15 mouse cellular contexts compared by ENCODE assay signal in the genomic region with DNA sequence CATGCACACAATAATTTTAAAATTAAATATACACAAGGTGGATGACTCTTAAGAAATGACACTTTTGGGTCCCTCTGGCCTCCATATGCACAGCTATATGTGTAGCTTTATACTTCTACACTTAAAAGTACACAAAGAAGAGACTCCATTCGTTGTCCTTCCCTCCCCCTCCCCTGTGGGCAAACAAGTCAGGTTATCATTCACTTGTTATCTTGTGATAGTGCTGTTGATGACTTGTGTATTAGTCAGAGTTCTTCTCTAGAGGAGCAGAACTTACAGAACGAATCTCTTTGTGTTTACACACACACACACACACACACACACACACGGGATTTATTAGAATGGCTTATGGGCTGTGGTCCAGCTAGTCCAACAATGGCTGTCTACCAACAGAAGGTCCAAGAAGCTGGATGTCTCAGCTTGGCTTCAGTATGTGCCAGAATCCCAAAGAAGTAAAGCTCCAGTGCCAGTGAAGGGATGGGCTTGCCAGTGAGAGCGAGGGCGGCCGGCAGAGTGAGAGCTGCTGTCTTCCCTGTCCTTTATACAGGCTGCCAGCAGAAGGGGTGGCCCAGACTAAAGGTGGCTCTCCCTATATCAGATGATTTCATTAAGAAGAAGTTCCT. TPM values are rescaled to one million over a fixed set of nuclear protein-coding genes. Genes with fewer than 3 reads are reported as not detected.
DNase-seq lines count a peak whose midpoint lies in the region; ATAC-seq lines count a peak whose summit lies in the region.
"Had no signal": no experiment of that assay in that cellular context is flagged by ENCODE, and none has a peak within 500 bp of the region (broad histone marks: within the 10 kb centered on the region; RNA-seq: fewer than 3 reads in every experiment).

No protein-coding gene starts in this region.

- H3K36me3 ChIP-seq in hindbrain, embryonic 16.5 days (ENCODE audit: control insufficient read depth, insufficient read depth, low read length) = no peaks in the 10 kb centered on the region
- H3K36me3 ChIP-seq in hindbrain, embryonic 12.5 days = no peaks in the 10 kb centered on the region

- no peaks in the 10 kb centered on the region for H3K9me3 ChIP-seq in hindbrain, embryonic 16.5 days (ENCODE audit: control insufficient read depth, low read length)
- no peaks in the 10 kb centered on the region for H3K9me3 ChIP-seq in hindbrain, embryonic 12.5 days (replicated peaks)
- H3K9me3 ChIP-seq: hindbrain, embryonic 10.5 days had no signal

- peaks cover 21% of the 10 kb centered on the region for H3K4me1 ChIP-seq in hindbrain, embryonic 16.5 days (ENCODE audit: control insufficient read depth, insufficient read depth, low read depth, low read length)
- peaks cover 21% of the 10 kb centered on the region for H3K4me1 ChIP-seq in hindbrain, embryonic 12.5 days

- DNase-seq in right cerebral cortex, adult 18-20 months = peak; percentile 30
- DNase-seq in right cerebral cortex, adult 2 months (ENCODE audit: low spot score in 2 of 2) = no peak
- DNase-seq in cerebellum, adult 9-11 months = peak; percentile 79
- no peak for DNase-seq in heart, adult 9 months (ENCODE audit: low spot score in 2 of 2)
- DNase-seq in spleen, postnatal 36 days (ENCODE audit: low spot score in 2 of 2) = no peak
- DNase-seq in T-cell, adult 2 months (ENCODE audit: low spot score) = no peak
- DNase-seq: liver; thymus, postnatal 36 days had no signal

- no peak overlapping the region for H3K9ac ChIP-seq in hindbrain, embryonic 16.5 days (ENCODE audit: low read depth, low read length)
- H3K9ac ChIP-seq in hindbrain, embryonic 12.5 days = no peak overlapping the region

- H3K27me3 ChIP-seq in hindbrain, embryonic 16.5 days (replicated peaks; ENCODE audit: control insufficient read depth, insufficient read depth, low read length) = no peaks in the 10 kb centered on the region
- no peaks in the 10 kb centered on the region for H3K27me3 ChIP-seq in hindbrain, embryonic 12.5 days

- H3K4me3 ChIP-seq in hindbrain, embryonic 16.5 days (ENCODE audit: low read length) = no peak overlapping the region
- no peak overlapping the region for H3K4me3 ChIP-seq in hindbrain, embryonic 12.5 days
- H3K4me3 ChIP-seq: hindbrain, embryonic 10.5 days had no signal

- WGBS in hindbrain, embryonic 16.5 days = 48% methylated on average over 6 of the region's 6 CpGs
- WGBS in hindbrain, embryonic 12.5 days = 82% methylated on average over 6 of the region's 6 CpGs

- peak; percentile 10; the same call in 1 of the 2 replicates for ATAC-seq in hindbrain, embryonic 16.5 days
- no peak for ATAC-seq in hindbrain, embryonic 12.5 days (ENCODE audit: low FRiP score)

- H3K4me2 ChIP-seq in hindbrain, embryonic 16.5 days (ENCODE audit: low read length) = no peak overlapping the region
- H3K4me2 ChIP-seq in hindbrain, embryonic 12.5 days (replicated peaks) = no peak overlapping the region
- H3K4me2 ChIP-seq: heart, embryonic 11.5 days had no signal

- H3K27ac ChIP-seq in hindbrain, embryonic 16.5 days (ENCODE audit: low read depth, low read length) = no peak overlapping the region
- no peak overlapping the region for H3K27ac ChIP-seq in hindbrain, embryonic 12.5 days
- H3K27ac ChIP-seq: hindbrain, embryonic 10.5 days; macrophage had no signal

RNA-seq across cellular contexts. Expression of a gene that starts 4.8 kb away (rescaled TPM):
- polyA plus RNA-seq in hindbrain, embryonic 16.5 days (2015; fragmentation: Nextera tagmentation; extraction: Ambion mirVana) = 134 and 144 TPM in 2 replicates
- polyA plus RNA-seq in hindbrain, embryonic 12.5 days (2016; fragmentation: Nextera tagmentation; extraction: Ambion mirVana) = 129 and 138 TPM in 2 replicates

RNA-seq across cellular contexts. Expression of a gene that starts 30.4 kb away (rescaled TPM):
- polyA plus RNA-seq in hindbrain, embryonic 16.5 days (2015; fragmentation: Nextera tagmentation; extraction: Ambion mirVana) = 15.2 and 15.4 TPM in 2 replicates
- polyA plus RNA-seq in hindbrain, embryonic 12.5 days (2016; fragmentation: Nextera tagmentation; extraction: Ambion mirVana) = 12.3 and 12.4 TPM in 2 replicates

RNA-seq across cellular contexts. Expression of a gene that starts 30.7 kb away (rescaled TPM):
- 104 and 105 TPM in 2 replicates for polyA plus RNA-seq in hindbrain, embryonic 16.5 days (2015; fragmentation: Nextera tagmentation; extraction: Ambion mirVana)
- polyA plus RNA-seq in hindbrain, embryonic 12.5 days (2016; fragmentation: Nextera tagmentation; extraction: Ambion mirVana) = 107 and 115 TPM in 2 replicates

RNA-seq across cellular contexts. Expression of a gene that starts 48.6 kb away (rescaled TPM):
- polyA plus RNA-seq in hindbrain, embryonic 16.5 days (2015; fragmentation: Nextera tagmentation; extraction: Ambion mirVana) = 0.12 and 0.28 TPM in 2 replicates
- polyA plus RNA-seq in hindbrain, embryonic 12.5 days (2016; fragmentation: Nextera tagmentation; extraction: Ambion mirVana) = not detected in 2 replicates
- polyA plus RNA-seq: embryonic facial prominence, embryonic 14.5 days; heart, embryonic 11.5 days; hindbrain, embryonic 10.5 days; large intestine, adult 2 months; macrophage had no signal

RNA-seq across cellular contexts. Expression of a gene that starts 49.8 kb away (rescaled TPM):
- polyA plus RNA-seq in hindbrain, embryonic 16.5 days (2015; fragmentation: Nextera tagmentation; extraction: Ambion mirVana) = 0.30 and 0.59 TPM in 2 replicates
- 0.35 TPM in 1 of 2 replicates, not detected in the other for polyA plus RNA-seq in hindbrain, embryonic 12.5 days (2016; fragmentation: Nextera tagmentation; extraction: Ambion mirVana)
- polyA plus RNA-seq: embryonic facial prominence, embryonic 14.5 days; heart, embryonic 11.5 days; large intestine, adult 2 months; macrophage had no signal

Comparison
In these comparisons a context has a peak if more than half of its experiments do, and no peak if none do; other contexts are left out.
1. DNase-seq: peak in right cerebral cortex, adult 18-20 months (single experiment) and cerebellum, adult 9-11 months (single experiment); none in right cerebral cortex, adult 2 months (0 of 2), heart, adult 9 months (0 of 2), spleen, postnatal 36 days (0 of 2) and T-cell, adult 2 months (single experiment).